Mouse (Mus musculus) urinary bladder, postnatal 25 days (tissue): ENCODE results near the gene Pex16.
"Not testable (repeated sequence)": the region's sequence is repeated elsewhere in the genome, so short reads cannot be mapped to it uniquely, and the experiment has no call there.

Experiments used
- DNase-seq: peaks from one replicate; pipeline ENCODE4 v3.0.0; 2022; ENCODE audit warnings: low spot score

Gene Pex16

DNA sequence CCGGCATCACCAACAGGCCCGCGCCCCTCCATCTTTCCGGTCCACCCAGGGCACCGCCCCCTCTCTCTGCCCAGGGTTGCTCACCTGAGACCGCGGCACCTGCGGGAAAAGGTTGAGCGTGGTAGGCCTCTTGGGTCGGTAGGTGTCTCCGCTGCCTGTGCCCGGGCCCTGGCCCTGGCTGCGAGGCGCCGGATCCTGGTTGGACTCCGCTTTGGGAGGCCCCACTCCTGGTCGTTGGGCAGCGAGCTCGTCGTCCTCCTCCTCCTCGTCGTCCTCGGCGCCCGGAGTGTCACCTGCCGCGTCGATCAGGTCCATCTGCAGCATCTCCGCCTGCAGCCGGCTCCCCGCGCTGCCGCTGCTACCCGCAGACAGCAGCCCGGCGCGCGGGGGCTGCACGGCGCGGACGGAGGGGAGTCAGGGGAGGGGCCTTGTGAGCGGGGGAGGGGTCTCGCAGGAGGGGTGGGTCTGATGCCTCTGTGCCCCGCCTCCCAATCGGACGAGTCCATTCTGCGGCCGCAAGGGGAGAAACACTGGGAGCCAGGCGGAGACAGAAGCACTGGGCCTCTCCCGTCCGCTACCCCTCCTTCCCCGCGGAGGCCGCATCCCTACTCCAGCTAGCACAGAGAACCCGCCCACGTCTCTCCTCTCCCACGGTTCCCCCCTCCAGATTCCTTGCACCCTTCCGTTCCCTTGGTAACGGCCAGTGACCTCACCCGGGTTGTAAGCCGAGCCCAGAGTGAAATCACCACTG, 14.6 kb downstream of the Pex16 start:
- peak; percentile 74 for DNase-seq

DNA sequence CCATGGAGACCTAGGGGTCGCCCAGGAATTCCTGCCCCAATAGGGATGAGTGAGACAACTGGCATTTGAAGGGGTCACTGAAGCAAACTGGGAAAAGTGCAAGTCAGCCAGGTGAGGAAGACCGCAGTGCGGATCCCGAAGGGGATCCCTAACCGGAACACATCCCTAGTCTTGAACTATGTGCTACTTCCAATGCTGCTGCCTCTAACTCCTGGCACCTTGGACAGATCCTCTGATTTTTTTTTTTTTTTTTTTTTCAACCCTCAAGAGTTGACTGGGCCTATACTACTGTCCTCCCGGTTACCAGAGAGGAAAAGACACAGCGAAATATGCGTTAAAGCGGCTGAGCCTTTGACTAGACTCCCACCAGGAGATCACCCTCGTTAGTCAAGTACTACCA, 15.2 kb downstream of the Pex16 start:
- no peak for DNase-seq

DNA sequence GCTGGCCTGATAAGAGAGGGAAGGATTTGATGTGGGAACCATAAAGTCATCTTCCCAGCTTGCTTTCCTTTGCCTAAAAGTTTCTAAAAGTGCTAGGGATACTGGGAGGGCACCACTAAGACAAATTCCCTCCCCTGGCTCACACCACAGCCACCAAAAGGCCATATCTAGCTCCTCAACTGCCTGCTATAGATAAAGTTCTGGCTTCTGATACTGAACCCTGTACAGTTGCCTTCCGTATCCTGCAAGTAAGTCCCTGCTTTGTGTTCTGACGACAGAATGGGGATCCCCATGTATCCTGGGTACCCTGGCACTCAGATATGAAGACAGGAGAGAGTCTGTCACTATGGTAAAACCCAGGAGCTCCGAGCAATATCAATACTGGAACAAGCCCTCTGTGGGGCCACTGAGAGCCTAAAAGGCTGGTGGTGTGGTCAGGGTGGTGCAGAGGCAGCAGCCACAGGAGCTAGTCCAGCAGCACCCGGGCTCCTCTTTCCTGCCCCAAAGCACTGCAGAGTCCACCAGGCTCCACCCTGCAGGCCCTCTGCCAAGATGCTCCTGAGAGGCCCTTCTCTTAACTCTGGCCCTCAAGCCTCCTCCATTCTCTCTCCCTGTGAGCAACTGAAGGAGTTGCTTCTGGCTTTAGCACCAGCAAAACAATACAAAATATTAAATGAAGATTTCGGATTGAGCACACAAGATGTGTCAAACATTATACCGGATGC, 15.9 kb downstream of the Pex16 start:
- no peak for DNase-seq

GRCm38 (mm10) chr2:92391116-92391515, 16.6 kb downstream of the Pex16 start:
- DNase-seq: no peak

DNA sequence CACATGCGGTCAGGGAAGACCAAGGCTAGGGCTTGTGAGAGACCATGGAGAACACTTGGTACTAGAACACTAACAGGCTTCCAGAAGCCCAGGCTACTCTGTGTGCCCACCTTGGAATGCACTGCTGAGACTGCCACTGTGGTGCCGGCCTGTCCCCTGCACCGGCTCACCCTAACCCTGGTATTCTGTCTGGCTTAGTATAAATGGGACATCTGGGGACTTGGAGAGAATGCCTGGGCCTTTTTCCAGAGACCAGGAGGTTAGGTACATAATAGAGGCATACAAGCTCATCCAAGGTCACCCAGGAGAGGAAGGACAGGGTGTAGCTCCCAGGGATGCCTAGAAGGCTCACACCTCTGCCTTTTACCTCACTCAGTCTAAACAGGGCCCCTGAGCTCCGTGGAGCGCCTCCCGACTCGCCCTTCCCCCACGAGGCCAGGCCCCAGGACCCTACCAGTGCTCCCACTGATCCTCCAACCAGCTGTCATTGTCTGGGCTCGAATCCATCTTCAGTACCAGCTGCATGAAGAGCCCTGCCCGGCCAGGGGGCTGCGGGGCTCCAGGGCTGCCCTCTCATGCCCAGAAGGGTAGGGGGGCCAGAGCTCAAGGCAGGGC, 17.3 kb downstream of the Pex16 start:
- DNase-seq: no peak

GRCm38 (mm10) chr2:92392318-92393264, 18.1 kb downstream of the Pex16 start:
- no peak for DNase-seq

DNA sequence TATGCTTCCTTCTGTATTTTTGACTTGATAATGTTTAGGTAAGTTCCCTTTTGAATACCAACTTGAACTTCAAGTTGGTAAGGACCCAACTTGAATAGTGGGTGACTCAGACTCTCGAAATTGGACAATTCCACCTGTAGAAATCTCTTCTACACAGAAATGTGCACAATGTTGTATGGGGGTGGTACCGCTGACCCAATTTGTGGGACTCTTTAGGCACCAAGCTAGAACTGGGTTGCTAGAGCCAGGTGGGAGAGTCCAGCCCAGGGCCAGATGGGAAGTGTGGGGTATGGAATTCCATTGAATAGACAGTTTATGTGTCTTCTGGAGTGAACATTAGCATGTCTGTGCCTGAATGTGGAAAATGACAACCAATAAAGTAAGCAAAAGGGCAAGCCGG, 21.1 kb downstream of the Pex16 start:
- no peak for DNase-seq

GRCm38 (mm10) chr2:92397436-92397835, 23.0 kb downstream of the Pex16 start:
- DNase-seq: no peak

- DNase-seq: not testable (repeated sequence)
Measured at GRCm38 (mm10) chr2:92399877-92400276, 25.4 kb downstream of the Pex16 start.

DNA sequence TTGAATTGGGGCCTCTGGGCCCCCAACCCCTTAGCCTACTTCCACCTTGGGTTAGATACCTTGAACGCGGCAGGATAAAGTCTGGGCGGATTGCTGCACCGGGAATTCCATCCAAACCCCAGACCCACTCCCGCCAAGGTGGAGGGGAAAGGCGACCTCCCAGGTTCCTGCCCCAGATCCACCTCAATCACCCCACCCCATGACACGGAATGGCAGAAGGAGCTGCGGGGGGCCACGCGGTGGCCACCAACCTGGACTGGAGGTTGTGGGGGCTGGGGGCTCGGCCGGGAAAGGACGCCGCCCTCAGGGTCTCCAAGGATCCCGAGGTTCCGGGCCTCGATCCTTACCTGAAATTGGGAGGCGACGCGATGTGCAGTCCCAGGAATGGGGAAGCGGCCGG, 26.2 kb downstream of the Pex16 start:
- DNase-seq: no peak

- no peak for DNase-seq
Measured at GRCm38 (mm10) chr2:92401091-92401561, 26.6 kb downstream of the Pex16 start, which contains the start of gene Mapk8ip1. TSS of gene Mapk8ip1 (minus strand) at chr2:92401263.

- DNase-seq: no peak
Measured at GRCm38 (mm10) chr2:92402591-92403326, 28.3 kb downstream of the Pex16 start.

- DNase-seq: no peak
Measured at GRCm38 (mm10) chr2:92403776-92404319, 29.4 kb downstream of the Pex16 start.

- no peak for DNase-seq
Measured at GRCm38 (mm10) chr2:92404737-92405136, 30.3 kb downstream of the Pex16 start.

GRCm38 (mm10) chr2:92405687-92406086, 31.2 kb downstream of the Pex16 start:
- DNase-seq: no peak

- DNase-seq: no peak
Measured at GRCm38 (mm10) chr2:92408309-92409045, 34.0 kb downstream of the Pex16 start.

GRCm38 (mm10) chr2:92411705-92412104, 37.2 kb downstream of the Pex16 start:
- no peak for DNase-seq

GRCm38 (mm10) chr2:92421723-92422387, 47.4 kb downstream of the Pex16 start:
- DNase-seq: no peak

GRCm38 (mm10) chr2:92422388-92423135, 48.1 kb downstream of the Pex16 start:
- DNase-seq: no peak
